Mouse (Mus musculus): ENCODE results near the gene Gm49395. TPM values are rescaled to one million over a fixed set of nuclear protein-coding genes. Genes with fewer than 3 reads are reported as not detected.

Gm49395 gene
- polyA plus RNA-seq, 1 experiment from 2014 or later: 3.9 TPM

- ATAC-seq (no peak), DNase-seq (no peak)
- Histone ChIP-seq H3K4me1 (ENCODE audit: insufficient read depth) (peaks cover 2% of the 10 kb centered on the region; the same call in 1 of the 2 replicates), H3K9me3 (ENCODE audit: low read length) (no peaks in the 10 kb centered on the region), H3K27ac (ENCODE audit: low read depth) (no peak overlapping the region), H3K27me3 (ENCODE audit: insufficient read depth, low read length) (no peaks in the 10 kb centered on the region), H3K4me3 (ENCODE audit: low read depth, low read length) (no peak overlapping the region), H3K36me3 (replicated peaks; ENCODE audit: insufficient read depth, low read length) (0 out of 2 replicates have a peak, but pooled peaks cover 4% of the 10 kb centered on the region), H3K9ac (replicated peaks) (no peak overlapping the region), H3K4me2 (ENCODE audit: low read depth, low read length) (no peak overlapping the region)
- WGBS (ENCODE audit: insufficient replicate concordance): 75% methylated on average over 17 of the region's 17 CpGs
- TF ChIP-seq EP300 (IDR thresholded peaks at IDR 0.05; ENCODE audit: low read depth) (no peak), CTCF (IDR thresholded peaks at IDR 0.05; ENCODE audit: low read depth) (no peak)
Measured at GRCm38 (mm10) chr13:115031177-115032000, 70.3 kb downstream of the Gm49395 start.

GRCm38 (mm10) chr13:115025394-115025793 lies 76.3 kb downstream of the Gm49395 start:
- 77% methylated on average over 3 of the region's 3 CpGs for WGBS (ENCODE audit: insufficient replicate concordance)
- TF ChIP-seq CTCF (IDR thresholded peaks at IDR 0.05; ENCODE audit: low read depth): no peak
- no peak for TF ChIP-seq EP300 (IDR thresholded peaks at IDR 0.05; ENCODE audit: low read depth)
- 0 out of 2 replicates have a peak, but pooled peaks cover 4% of the 10 kb centered on the region for H3K36me3 ChIP-seq (replicated peaks; ENCODE audit: insufficient read depth, low read length)
- no peaks in the 10 kb centered on the region; the same call in 1 of the 2 replicates for H3K4me1 ChIP-seq (ENCODE audit: insufficient read depth)
- DNase-seq: no peak
- H3K4me2 ChIP-seq (ENCODE audit: low read depth, low read length): no peak overlapping the region
- no peak overlapping the region for H3K9ac ChIP-seq (replicated peaks)
- H3K9me3 ChIP-seq (ENCODE audit: low read length): no peaks in the 10 kb centered on the region
- H3K27ac ChIP-seq (ENCODE audit: low read depth): no peak overlapping the region
- no peaks in the 10 kb centered on the region for H3K27me3 ChIP-seq (ENCODE audit: insufficient read depth, low read length)
- ATAC-seq: no peak
- no peak overlapping the region for H3K4me3 ChIP-seq (ENCODE audit: low read depth, low read length)

- H3K4me3 ChIP-seq (ENCODE audit: low read depth, low read length): no peak overlapping the region
- TF ChIP-seq CTCF (IDR thresholded peaks at IDR 0.05; ENCODE audit: low read depth): no peak
- no peak for TF ChIP-seq EP300 (IDR thresholded peaks at IDR 0.05; ENCODE audit: low read depth)
Measured at GRCm38 (mm10) chr13:115022117-115022787, 79.5 kb downstream of the Gm49395 start.

GRCm38 (mm10) chr13:115021411-115021810 lies 80.3 kb downstream of the Gm49395 start:
- Histone ChIP-seq H3K9me3 (ENCODE audit: low read length) (no peaks in the 10 kb centered on the region), H3K4me3 (ENCODE audit: low read depth, low read length) (no peak overlapping the region), H3K4me1 (ENCODE audit: insufficient read depth) (no peaks in the 10 kb centered on the region; the same call in 1 of the 2 replicates), H3K9ac (replicated peaks) (no peak overlapping the region), H3K27me3 (ENCODE audit: insufficient read depth, low read length) (no peaks in the 10 kb centered on the region), H3K36me3 (replicated peaks; ENCODE audit: insufficient read depth, low read length) (no peaks in the 10 kb centered on the region), H3K27ac (ENCODE audit: low read depth) (no peak overlapping the region), H3K4me2 (ENCODE audit: low read depth, low read length) (no peak overlapping the region)
- ATAC-seq: no peak
- TF ChIP-seq CTCF (IDR thresholded peaks at IDR 0.05; ENCODE audit: low read depth) (no peak), EP300 (IDR thresholded peaks at IDR 0.05; ENCODE audit: low read depth) (no peak)
- 40% methylated on average over 10 of the region's 10 CpGs for WGBS (ENCODE audit: insufficient replicate concordance)
- no peak for DNase-seq

More at GRCm38 (mm10) chr13:115022117-115022787, 79.5 kb downstream of the Gm49395 start:
- DNase-seq (no peak), ATAC-seq (no peak)
- Histone ChIP-seq H3K27me3 (ENCODE audit: insufficient read depth, low read length) (no peaks in the 10 kb centered on the region), H3K4me1 (ENCODE audit: insufficient read depth) (no peaks in the 10 kb centered on the region; the same call in 1 of the 2 replicates), H3K36me3 (replicated peaks; ENCODE audit: insufficient read depth, low read length) (no peaks in the 10 kb centered on the region), H3K9ac (replicated peaks) (no peak overlapping the region), H3K9me3 (ENCODE audit: low read length) (no peaks in the 10 kb centered on the region), H3K4me2 (ENCODE audit: low read depth, low read length) (no peak overlapping the region), H3K27ac (ENCODE audit: low read depth) (no peak overlapping the region)
- WGBS (ENCODE audit: insufficient replicate concordance): 75% methylated on average over 6 of the region's 6 CpGs

GRCm38 (mm10) chr13:115020727-115021126 lies 81.0 kb downstream of the Gm49395 start:
- H3K36me3 ChIP-seq (replicated peaks; ENCODE audit: insufficient read depth, low read length): no peaks in the 10 kb centered on the region
- H3K9ac ChIP-seq (replicated peaks): no peak overlapping the region
- H3K27ac ChIP-seq (ENCODE audit: low read depth): no peak overlapping the region
- no peak overlapping the region for H3K4me2 ChIP-seq (ENCODE audit: low read depth, low read length)
- no peak overlapping the region for H3K4me3 ChIP-seq (ENCODE audit: low read depth, low read length)
- 69% methylated on average over 4 of the region's 4 CpGs for WGBS (ENCODE audit: insufficient replicate concordance)
- ATAC-seq (no peak), DNase-seq (no peak)
- TF ChIP-seq EP300 (IDR thresholded peaks at IDR 0.05; ENCODE audit: low read depth) (no peak), CTCF (IDR thresholded peaks at IDR 0.05; ENCODE audit: low read depth) (no peak)
- H3K4me1 ChIP-seq (ENCODE audit: insufficient read depth): no peaks in the 10 kb centered on the region; the same call in 1 of the 2 replicates
- H3K27me3 ChIP-seq (ENCODE audit: insufficient read depth, low read length): no peaks in the 10 kb centered on the region
- no peaks in the 10 kb centered on the region for H3K9me3 ChIP-seq (ENCODE audit: low read length)

GRCm38 (mm10) chr13:115017545-115017944 lies 84.2 kb downstream of the Gm49395 start:
- 86% methylated on average over 9 of the region's 9 CpGs for WGBS (ENCODE audit: insufficient replicate concordance)
- Histone ChIP-seq H3K4me2 (ENCODE audit: low read depth, low read length) (no peak overlapping the region), H3K9ac (replicated peaks) (no peak overlapping the region), H3K9me3 (ENCODE audit: low read length) (no peaks in the 10 kb centered on the region), H3K36me3 (replicated peaks; ENCODE audit: insufficient read depth, low read length) (no peaks in the 10 kb centered on the region), H3K4me3 (ENCODE audit: low read depth, low read length) (no peak overlapping the region), H3K27ac (ENCODE audit: low read depth) (no peak overlapping the region), H3K4me1 (ENCODE audit: insufficient read depth) (no peaks in the 10 kb centered on the region), H3K27me3 (ENCODE audit: insufficient read depth, low read length) (no peaks in the 10 kb centered on the region)
- DNase-seq (no peak), ATAC-seq (no peak)
- no peak for TF ChIP-seq EP300 (IDR thresholded peaks at IDR 0.05; ENCODE audit: low read depth)
- no peak for TF ChIP-seq CTCF (IDR thresholded peaks at IDR 0.05; ENCODE audit: low read depth)
